Mouse (Mus musculus) embryonic fibroblast, embryonic 13.5 days (primary cell): ENCODE data around the gene Gfpt2.

ENCODE experiments used
- CTCF ChIP-seq: IDR thresholded peaks from 2 replicates; pipeline ENCODE4 v1.5.1; 2011; ENCODE audit warnings: mild to moderate bottlenecking, control low read depth, low read length, moderate library complexity, borderline replicate concordance; ENCODE audit not compliant: insufficient read depth
- POLR2A ChIP-seq: IDR thresholded peaks from 2 replicates; pipeline ENCODE4 v1.6.1; 2011; ENCODE audit warnings: low read depth, mild to moderate bottlenecking, control low read depth, low read length, moderate library complexity

DNA sequence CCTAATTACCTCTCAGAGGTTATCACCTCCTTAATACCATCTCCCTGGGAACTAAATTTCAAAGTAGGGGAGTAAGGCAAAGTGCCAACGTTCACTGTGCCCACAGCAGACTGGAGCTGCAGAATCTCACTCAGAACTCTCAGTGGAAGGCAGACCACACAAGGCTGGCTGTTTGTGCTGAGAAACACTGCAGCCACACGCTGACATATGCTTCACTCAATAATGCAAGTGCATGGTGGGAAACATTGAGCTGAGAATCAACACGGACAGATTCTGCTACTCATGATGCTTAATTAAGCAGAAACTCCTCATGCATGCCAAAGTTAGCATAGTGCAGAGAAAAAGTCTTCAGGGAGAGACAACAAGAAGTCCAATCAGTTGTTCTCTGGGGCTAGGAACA lies 48.1 kb upstream of the Gfpt2 start:
- TF ChIP-seq CTCF (no peak), POLR2A (no peak)
